In the genomic region with DNA sequence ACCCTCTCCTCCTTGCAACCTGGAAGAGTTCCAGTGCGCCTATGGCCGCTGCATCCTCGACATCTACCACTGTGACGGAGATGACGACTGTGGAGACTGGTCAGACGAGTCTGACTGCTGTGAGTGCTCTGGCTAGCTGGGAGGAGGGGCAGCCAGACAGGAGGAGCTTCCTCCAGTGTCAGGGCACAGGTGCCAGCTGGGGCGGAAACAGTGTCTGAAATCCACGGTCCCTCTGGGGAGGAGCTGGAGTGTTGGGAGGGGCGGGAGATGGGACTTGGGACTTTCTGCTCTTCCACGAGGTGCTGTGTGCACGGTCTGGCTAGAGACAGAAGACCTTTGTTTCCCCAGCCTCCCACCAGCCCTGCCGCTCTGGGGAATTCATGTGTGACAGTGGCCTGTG, we compare ENCODE assay signal across 11 mouse cellular contexts. TPM values are rescaled to one million over a fixed set of nuclear protein-coding genes. Genes with fewer than 3 reads are reported as not detected.
DNase-seq lines count a peak whose midpoint lies in the region; ATAC-seq lines count a peak whose summit lies in the region.
"Had no signal": no experiment of that assay in that cellular context is flagged by ENCODE, and none has a peak within 500 bp of the region (broad histone marks: within the 10 kb centered on the region; RNA-seq: fewer than 3 reads in every experiment).

No protein-coding gene starts in this region.

- H3K9me3 ChIP-seq in neural tube, embryonic 13.5 days: no peaks in the 10 kb centered on the region
- H3K9me3 ChIP-seq in neural tube, embryonic 15.5 days (replicated peaks): no peaks in the 10 kb centered on the region
- no peaks in the 10 kb centered on the region for H3K9me3 ChIP-seq in hindbrain, embryonic 15.5 days
- H3K9me3 ChIP-seq in stomach, embryonic 16.5 days (replicated peaks; ENCODE audit: control insufficient read depth, low read length): no peaks in the 10 kb centered on the region
- H3K9me3 ChIP-seq: G1E; liver, embryonic 13.5 days had no signal

- peaks cover 27% of the 10 kb centered on the region; the same call in 1 of the 2 replicates for H3K36me3 ChIP-seq in neural tube, embryonic 13.5 days
- no peaks in the 10 kb centered on the region for H3K36me3 ChIP-seq in neural tube, embryonic 15.5 days
- no peaks in the 10 kb centered on the region for H3K36me3 ChIP-seq in hindbrain, embryonic 15.5 days
- H3K36me3 ChIP-seq in stomach, embryonic 16.5 days (ENCODE audit: control insufficient read depth, insufficient read depth, low read length): peaks cover 4% of the 10 kb centered on the region; the same call in 1 of the 2 replicates
- H3K36me3 ChIP-seq: G1E had no signal

- no peaks in the 10 kb centered on the region for H3K27me3 ChIP-seq in neural tube, embryonic 13.5 days
- H3K27me3 ChIP-seq in neural tube, embryonic 15.5 days (replicated peaks): no peaks in the 10 kb centered on the region
- no peaks in the 10 kb centered on the region for H3K27me3 ChIP-seq in hindbrain, embryonic 15.5 days
- H3K27me3 ChIP-seq in stomach, embryonic 16.5 days (ENCODE audit: control insufficient read depth, insufficient read depth, low read length): no peaks in the 10 kb centered on the region
- H3K27me3 ChIP-seq: liver, embryonic 13.5 days had no signal

- peak; percentile 68 for DNase-seq in kidney, postnatal 14 days
- no peak for DNase-seq in adrenal gland, adult (ENCODE audit: inconsistent age in 2 of 2, low spot score in 1 of 2)
- DNase-seq: adrenal gland, postnatal 36 days; gastrocnemius, postnatal 10 days; liver, embryonic 13.5 days had no signal

- H3K9ac ChIP-seq in neural tube, embryonic 13.5 days: no peak overlapping the region
- H3K9ac ChIP-seq in neural tube, embryonic 15.5 days (replicated peaks): no peak overlapping the region
- no peak overlapping the region for H3K9ac ChIP-seq in hindbrain, embryonic 15.5 days
- no peak overlapping the region for H3K9ac ChIP-seq in stomach, embryonic 16.5 days (ENCODE audit: low read length)
- H3K9ac ChIP-seq: liver, embryonic 13.5 days had no signal

- H3K4me3 ChIP-seq in neural tube, embryonic 13.5 days: no peak overlapping the region
- H3K4me3 ChIP-seq in neural tube, embryonic 15.5 days (replicated peaks): no peak overlapping the region
- no peak overlapping the region for H3K4me3 ChIP-seq in hindbrain, embryonic 15.5 days
- no peak overlapping the region for H3K4me3 ChIP-seq in stomach, embryonic 16.5 days (replicated peaks; ENCODE audit: low read length)
- H3K4me3 ChIP-seq: liver, embryonic 13.5 days had no signal

- WGBS in neural tube, embryonic 13.5 days: 66% methylated on average over 12 of the region's 12 CpGs
- WGBS in neural tube, embryonic 15.5 days: 66% methylated on average over 12 of the region's 12 CpGs
- 57% methylated on average over 12 of the region's 12 CpGs for WGBS in hindbrain, embryonic 15.5 days
- WGBS in stomach, embryonic 16.5 days: 44% methylated on average over 12 of the region's 12 CpGs

- peaks cover 20% of the 10 kb centered on the region for H3K4me1 ChIP-seq in neural tube, embryonic 13.5 days (replicated peaks)
- peaks cover 5% of the 10 kb centered on the region for H3K4me1 ChIP-seq in neural tube, embryonic 15.5 days
- H3K4me1 ChIP-seq in hindbrain, embryonic 15.5 days (replicated peaks): peaks cover 11% of the 10 kb centered on the region
- peaks cover 10% of the 10 kb centered on the region; the same call in 1 of the 2 replicates for H3K4me1 ChIP-seq in stomach, embryonic 16.5 days (ENCODE audit: control insufficient read depth, insufficient read depth, low read length)

- ATAC-seq in neural tube, embryonic 13.5 days (ENCODE audit: low read depth): no peak
- ATAC-seq in neural tube, embryonic 15.5 days (ENCODE audit: low FRiP score): no peak
- ATAC-seq in hindbrain, embryonic 15.5 days (ENCODE audit: low FRiP score, low read depth): 0 out of 2 replicates have a peak, but pooled peaks have one; percentile 40
- peak; percentile 84 for ATAC-seq in stomach, embryonic 16.5 days (ENCODE audit: insufficient read depth, low FRiP score)
- no peak for ATAC-seq in CD4-positive, CD25-positive, alpha-beta regulatory T cell, adult 4 months

- H3K27ac ChIP-seq in neural tube, embryonic 13.5 days (replicated peaks): no peak overlapping the region
- H3K27ac ChIP-seq in neural tube, embryonic 15.5 days (replicated peaks): no peak overlapping the region
- no peak overlapping the region for H3K27ac ChIP-seq in hindbrain, embryonic 15.5 days (replicated peaks)
- H3K27ac ChIP-seq in stomach, embryonic 16.5 days (ENCODE audit: low read length): peak overlapping the region; percentile 46; the same call in 1 of the 2 replicates
- H3K27ac ChIP-seq: liver, embryonic 13.5 days had no signal

- peak overlapping the region; percentile 11; the same call in 1 of the 2 replicates for H3K4me2 ChIP-seq in neural tube, embryonic 13.5 days
- H3K4me2 ChIP-seq in neural tube, embryonic 15.5 days: no peak overlapping the region
- no peak overlapping the region for H3K4me2 ChIP-seq in hindbrain, embryonic 15.5 days
- H3K4me2 ChIP-seq in stomach, embryonic 16.5 days (ENCODE audit: low read depth, low read length): no peak overlapping the region
- H3K4me2 ChIP-seq: liver, embryonic 13.5 days had no signal

RNA-seq across cellular contexts. Expression of gene Lrp4, which starts 17.0 kb away (rescaled TPM):
- polyA plus RNA-seq in neural tube, embryonic 13.5 days (2015; fragmentation: Nextera tagmentation; extraction: Ambion mirVana): 5.1 and 5.8 TPM in 2 replicates
- 6.8 and 7.3 TPM in 2 replicates for polyA plus RNA-seq in neural tube, embryonic 15.5 days (2015; fragmentation: Nextera tagmentation; extraction: Ambion mirVana)
- 5.2 and 5.4 TPM in 2 replicates for polyA plus RNA-seq in hindbrain, embryonic 15.5 days (2015; fragmentation: Nextera tagmentation; extraction: Ambion mirVana)
- polyA plus RNA-seq in stomach, embryonic 16.5 days (2015; fragmentation: Nextera tagmentation; extraction: Ambion mirVana): 5.4 and 5.6 TPM in 2 replicates
- polyA plus RNA-seq in CD4-positive, CD25-positive, alpha-beta regulatory T cell, adult 4 months (2017; shearing (Covaris generic)): under 1 TPM; 0.10 to 0.19 TPM
- polyA plus RNA-seq: G1E had no signal

RNA-seq across cellular contexts. Expression of gene 1110051M20Rik, which starts 29.9 kb away (rescaled TPM):
- 124 and 130 TPM in 2 replicates for polyA plus RNA-seq in neural tube, embryonic 13.5 days (2015; fragmentation: Nextera tagmentation; extraction: Ambion mirVana)
- polyA plus RNA-seq in neural tube, embryonic 15.5 days (2015; fragmentation: Nextera tagmentation; extraction: Ambion mirVana): 133 and 141 TPM in 2 replicates
- polyA plus RNA-seq in hindbrain, embryonic 15.5 days (2015; fragmentation: Nextera tagmentation; extraction: Ambion mirVana): 157 and 161 TPM in 2 replicates
- 42.3 and 45.1 TPM in 2 replicates for polyA plus RNA-seq in stomach, embryonic 16.5 days (2015; fragmentation: Nextera tagmentation; extraction: Ambion mirVana)
- 10 to 100 TPM; 40.3 to 55.7 TPM for polyA plus RNA-seq in CD4-positive, CD25-positive, alpha-beta regulatory T cell, adult 4 months (2017; shearing (Covaris generic))

RNA-seq across cellular contexts. Expression of gene Ckap5, which starts 52.2 kb away (rescaled TPM):
- 102 and 113 TPM in 2 replicates for polyA plus RNA-seq in neural tube, embryonic 13.5 days (2015; fragmentation: Nextera tagmentation; extraction: Ambion mirVana)
- 95.3 and 98.4 TPM in 2 replicates for polyA plus RNA-seq in neural tube, embryonic 15.5 days (2015; fragmentation: Nextera tagmentation; extraction: Ambion mirVana)
- polyA plus RNA-seq in hindbrain, embryonic 15.5 days (2015; fragmentation: Nextera tagmentation; extraction: Ambion mirVana): 92.1 and 117 TPM in 2 replicates
- 54.3 and 64.1 TPM in 2 replicates for polyA plus RNA-seq in stomach, embryonic 16.5 days (2015; fragmentation: Nextera tagmentation; extraction: Ambion mirVana)
- 10 to 100 TPM; 44.5 to 62.8 TPM for polyA plus RNA-seq in CD4-positive, CD25-positive, alpha-beta regulatory T cell, adult 4 months (2017; shearing (Covaris generic))

Comparison
In these comparisons a context has a peak if more than half of its experiments do, and no peak if none do; other contexts are left out.
1. ATAC-seq: peak in hindbrain, embryonic 15.5 days (single experiment) and stomach, embryonic 16.5 days (single experiment); none in neural tube, embryonic 13.5 days (single experiment), neural tube, embryonic 15.5 days (single experiment) and CD4-positive, CD25-positive, alpha-beta regulatory T cell, adult 4 months (single experiment).